Mouse (Mus musculus) heart, adult 2 months (tissue): Measurements from ENCODE around the gene Rps6kb2. TPM values are rescaled to one million over a fixed set of nuclear protein-coding genes. Genes with fewer than 3 reads are reported as not detected.
"Not testable (repeated sequence)": the region's sequence is repeated elsewhere in the genome, so short reads cannot be mapped to it uniquely, and the experiment has no call there.

ENCODE experiments used
- DNase-seq, 2 experiments: peaks; one replicate each; pipeline ENCODE4 v3.0.0; 2021
- H3K27ac ChIP-seq: fragments of 200-600 bp; 2 replicates; pipeline ENCODE4 v1.8.1; 2022
- H3K27me3 ChIP-seq: fragments of 200-500 bp; 2 replicates; pipeline ENCODE4 v1.6.1; 2012; ENCODE audit warnings: mild to moderate bottlenecking, low read length, inconsistent platforms, mixed read lengths; ENCODE audit not compliant: control insufficient read depth, insufficient read depth
- H3K36me3 ChIP-seq: fragments of 200-500 bp; 2 replicates; pipeline ENCODE4 v1.6.1; 2012; ENCODE audit warnings: low read length, inconsistent platforms; ENCODE audit not compliant: control insufficient read depth, insufficient read depth
- H3K4me1 ChIP-seq: fragments of 200-500 bp; 2 replicates; pipeline ENCODE4 v1.6.1; 2011; ENCODE audit warnings: low read length; ENCODE audit not compliant: control insufficient read depth, insufficient read depth
- H3K4me3 ChIP-seq: fragments of 200-600 bp; 2 replicates; pipeline ENCODE4 v1.8.1; 2022
- H3K79me2 ChIP-seq: fragments of 200-500 bp; replicated peaks from 2 replicates; pipeline ENCODE4 v1.6.1; 2012; ENCODE audit warnings: mild to moderate bottlenecking, inconsistent platforms, low read length, moderate library complexity, mixed read lengths; ENCODE audit not compliant: control insufficient read depth, insufficient read depth
- H3K9ac ChIP-seq: fragments of 200-500 bp; 2 replicates; pipeline ENCODE4 v1.6.1; 2012; ENCODE audit warnings: low read depth, mild to moderate bottlenecking, control low read depth, inconsistent platforms, low read length, mixed read lengths
- CTCF ChIP-seq: fragments of 200-600 bp; IDR thresholded peaks from 2 replicates; pipeline ENCODE4 v1.8.1; 2022; ENCODE audit warnings: antibody characterized with exemption, mild to moderate bottlenecking, moderate library complexity
- EP300 ChIP-seq: fragments of 200-500 bp; IDR thresholded peaks from 2 replicates; pipeline ENCODE4 v1.6.1; 2011; ENCODE audit warnings: low read depth, low read length, control low read depth; ENCODE audit not compliant: insufficient read depth
- POLR2A ChIP-seq: fragments of 200-500 bp; IDR thresholded peaks from 2 replicates; pipeline ENCODE4 v1.6.1; 2011; ENCODE audit warnings: mild to moderate bottlenecking, low read depth, low read length, control low read depth; ENCODE audit not compliant: insufficient read depth
- WGBS: fragments of 180-500 bp; shearing (Covaris S2); methylation state at CpG from one replicate; pipeline ENCODE4 v1.1.7; 2018; 5-methylcytosine and 5-hydroxymethylcytosine counted together
- intact Hi-C: fragments of 180-260 bp; cut with DNase I; formaldehyde crosslinking; loops from one replicate; pipeline ENCODE4 v1.15.1; 2025
- polyA plus RNA-seq: library from polyadenylated mRNA; depleted of rRNA; stranded (reverse); fragments of >200 nt; gene quantifications from 2 replicates; pipeline ENCODE4 v1.2.3, GENCODE M21; 2012
- total RNA-seq, 2 experiments: library from RNA; stranded (reverse); gene quantifications; 2 replicates each; pipeline ENCODE4 v1.2.3; 2021

Rps6kb2 gene
- total and polyA plus RNA-seq, 3 experiments, result 14.7 to 32.9 (median 18.2) TPM

- H3K27me3 ChIP-seq, H3K4me1 ChIP-seq, H3K4me3 ChIP-seq, H3K79me2 ChIP-seq, H3K9ac ChIP-seq, DNase-seq, H3K27ac ChIP-seq, H3K36me3 ChIP-seq, intact Hi-C loops: not testable (repeated sequence)
- TF ChIP-seq CTCF, result peak; percentile 60
- WGBS, result 17% methylated on average over 8 of the region's 8 CpGs
These were observed 27.2 kb downstream of the Rps6kb2 start for GRCm38 (mm10) chr19:4135963-4136345.

DNA sequence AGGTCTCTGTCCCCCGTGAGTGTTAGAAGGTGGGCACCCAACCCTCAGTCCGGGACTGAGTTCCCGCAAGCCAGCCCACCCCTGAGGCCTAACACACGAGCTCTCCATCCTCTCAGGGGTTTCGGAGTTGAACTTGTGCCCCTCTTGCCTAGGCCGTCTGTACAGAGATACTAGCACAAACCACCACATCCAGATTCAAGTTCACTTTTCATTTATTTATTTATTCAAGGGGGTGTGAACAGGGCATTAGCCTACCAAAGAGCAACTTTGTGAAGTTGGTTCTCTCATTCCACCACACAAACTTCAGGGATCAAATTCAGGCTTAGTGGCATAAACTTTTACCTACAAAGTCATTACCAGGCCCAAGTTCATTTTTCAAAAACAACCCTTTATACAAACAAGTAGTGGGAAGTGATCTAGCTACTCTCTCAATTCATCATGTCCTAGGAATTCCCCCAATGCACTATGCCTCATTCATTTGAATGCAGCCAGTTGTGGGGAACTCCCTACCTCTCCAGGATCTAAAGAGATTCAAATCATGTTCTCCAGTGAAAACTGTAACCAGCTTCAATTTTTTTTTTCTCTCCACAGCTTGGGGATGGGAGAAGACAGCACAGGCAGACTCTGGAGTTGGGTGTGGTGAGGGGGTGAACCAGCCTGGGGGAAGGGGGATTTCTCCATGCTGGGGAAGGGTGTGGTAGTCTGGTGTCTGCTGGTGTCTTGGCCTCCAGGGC is 27.8 kb downstream of the Rps6kb2 start:
- intact Hi-C loops, H3K36me3 ChIP-seq: not testable (repeated sequence)
- WGBS, result 86% methylated on average over 6 of the region's 6 CpGs

DNA sequence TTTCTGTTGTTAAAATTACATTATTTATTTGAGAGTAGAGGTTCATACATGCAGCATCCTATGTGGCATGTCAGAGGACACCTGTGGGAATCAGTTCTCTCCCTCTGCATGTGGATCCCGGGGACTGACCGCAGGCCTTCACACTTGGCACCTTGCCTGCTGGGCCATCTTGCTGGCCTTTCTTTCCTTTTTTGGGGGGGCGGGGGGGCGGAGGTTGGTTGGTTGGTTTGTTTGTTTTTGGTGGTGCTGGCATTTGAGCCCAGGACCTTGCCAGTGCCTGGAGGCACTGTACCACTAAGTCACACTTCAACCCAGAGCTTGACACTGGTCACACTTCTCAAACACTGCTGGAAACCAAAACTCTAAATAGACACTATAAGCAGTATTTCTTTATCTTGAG is 28.8 kb downstream of the Rps6kb2 start:
- 72% methylated on average over 4 of the region's 4 CpGs for WGBS
- no peak overlapping the region for H3K9ac ChIP-seq
- intact Hi-C loops, result no loop called here
- H3K36me3 ChIP-seq, result no peaks in the 10 kb centered on the region
- no peak overlapping the region for H3K4me3 ChIP-seq
- no peaks in the 10 kb centered on the region for H3K79me2 ChIP-seq
- H3K27ac ChIP-seq, result no peak overlapping the region
- H3K4me1 ChIP-seq, result no peaks in the 10 kb centered on the region
- no peaks in the 10 kb centered on the region for H3K27me3 ChIP-seq
- no peak for TF ChIP-seq EP300
- no peak for TF ChIP-seq CTCF
- TF ChIP-seq POLR2A, result no peak
- no peak for DNase-seq

More for the DNA sequence above, 27.8 kb downstream of the Rps6kb2 start:
- H3K4me3 ChIP-seq, H3K79me2 ChIP-seq, DNase-seq, H3K4me1 ChIP-seq, H3K27me3 ChIP-seq, H3K27ac ChIP-seq, H3K9ac ChIP-seq: not testable (repeated sequence)

DNA sequence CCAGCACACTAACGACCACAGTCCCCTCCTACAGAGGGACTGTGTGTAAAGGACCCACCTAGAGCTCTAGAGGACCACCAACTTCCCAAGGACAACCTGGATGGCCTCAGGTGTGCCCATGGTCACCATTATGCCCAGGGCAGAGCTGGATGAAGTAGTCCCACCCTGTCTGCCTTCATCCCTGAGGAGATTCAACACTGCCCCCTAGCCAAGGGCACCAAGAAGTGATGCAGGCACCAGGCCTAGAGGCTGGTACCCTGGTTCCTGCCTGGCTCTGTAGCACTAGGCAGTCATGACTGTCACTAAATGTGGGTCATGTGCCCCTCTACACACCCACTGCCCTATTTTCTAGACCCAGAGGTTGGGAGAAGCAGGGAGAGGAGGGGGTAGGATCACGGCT is 31.4 kb downstream of the Rps6kb2 start:
- Histone ChIP-seq H3K79me2 (no peaks in the 10 kb centered on the region), H3K4me1 (no peaks in the 10 kb centered on the region; the same call in 1 of the 2 replicates), H3K27ac (no peak overlapping the region), H3K36me3 (no peaks in the 10 kb centered on the region), H3K9ac (no peak overlapping the region), H3K27me3 (no peaks in the 10 kb centered on the region), H3K4me3 (no peak overlapping the region)
- WGBS, result 91% methylated on average over 2 of the region's 2 CpGs
- intact Hi-C loops, result no loop called here
- no peak for DNase-seq
- TF ChIP-seq CTCF, result no peak
- no peak for TF ChIP-seq EP300
- TF ChIP-seq POLR2A, result no peak

- H3K9ac ChIP-seq, result no peak overlapping the region
- no peak for TF ChIP-seq POLR2A
- no peak for TF ChIP-seq CTCF
- no peak for TF ChIP-seq EP300
- H3K27me3 ChIP-seq, result no peaks in the 10 kb centered on the region
- 94% methylated on average over 5 of the region's 5 CpGs for WGBS
- peaks cover 2% of the 10 kb centered on the region for H3K4me1 ChIP-seq
- H3K79me2 ChIP-seq, result peaks cover 2% of the 10 kb centered on the region
- intact Hi-C loops, result no loop called here
- H3K36me3 ChIP-seq, result no peaks in the 10 kb centered on the region
- no peak overlapping the region for H3K27ac ChIP-seq
- DNase-seq, result no peak
- no peak overlapping the region for H3K4me3 ChIP-seq
These were observed 32.1 kb downstream of the Rps6kb2 start for GRCm38 (mm10) chr19:4131075-4131474.

- peak overlapping the region; percentile 6; the same call in 1 of the 2 replicates for H3K27ac ChIP-seq
- H3K79me2 ChIP-seq, result peaks cover 2% of the 10 kb centered on the region
- no peaks in the 10 kb centered on the region for H3K36me3 ChIP-seq
- H3K4me3 ChIP-seq, result no peak overlapping the region
- H3K9ac ChIP-seq, result no peak overlapping the region
- H3K4me1 ChIP-seq, result peaks cover 5% of the 10 kb centered on the region
- no peak for DNase-seq
- 73% methylated on average over 4 of the region's 4 CpGs for WGBS
- H3K27me3 ChIP-seq, result no peaks in the 10 kb centered on the region
- intact Hi-C loops, result no loop called here
- TF ChIP-seq EP300, result no peak
- no peak for TF ChIP-seq CTCF
- no peak for TF ChIP-seq POLR2A
These were observed 33.0 kb downstream of the Rps6kb2 start for GRCm38 (mm10) chr19:4130106-4130505.
